Mouse (Mus musculus) ES-Bruce4 (cell line): Measurements from ENCODE around the gene Cnot3. TPM values are rescaled to one million over a fixed set of nuclear protein-coding genes. Genes with fewer than 3 reads are reported as not detected.

Experiments used
- H3K27ac ChIP-seq: 2 replicates; pipeline ENCODE4 v1.5.1; 2012; ENCODE audit warnings: low read length, inconsistent platforms; ENCODE audit not compliant: insufficient read depth
- H3K27me3 ChIP-seq: 2 replicates; pipeline ENCODE4 v1.6.1; 2012; ENCODE audit warnings: mild to moderate bottlenecking, low read length, inconsistent platforms; ENCODE audit not compliant: control insufficient read depth, poor library complexity, insufficient read depth, severe bottlenecking
- H3K36me3 ChIP-seq: 2 replicates; pipeline ENCODE4 v1.6.1; 2012; ENCODE audit warnings: inconsistent platforms, mild to moderate bottlenecking, low read length, moderate library complexity; ENCODE audit not compliant: control insufficient read depth, poor library complexity, insufficient read depth, severe bottlenecking
- H3K4me1 ChIP-seq: one replicate; pipeline ENCODE4 v1.8.1; 2011; ENCODE audit warnings: low read length; ENCODE audit not compliant: control insufficient read depth, insufficient read depth
- H3K4me3 ChIP-seq: 2 replicates; pipeline ENCODE4 v1.5.1; 2011; ENCODE audit warnings: low read depth, mild to moderate bottlenecking, low read length
- H3K9ac ChIP-seq: 2 replicates; pipeline ENCODE4 v1.6.1; 2012; ENCODE audit warnings: low read depth, mild to moderate bottlenecking, inconsistent platforms; ENCODE audit not compliant: poor library complexity, severe bottlenecking
- H3K9me3 ChIP-seq: replicated peaks from 2 replicates; pipeline ENCODE4 v1.6.1; 2012; ENCODE audit warnings: mild to moderate bottlenecking, low read length, inconsistent platforms; ENCODE audit not compliant: control insufficient read depth, poor library complexity, insufficient read depth, severe bottlenecking
- CTCF ChIP-seq: IDR thresholded peaks from one replicate; pipeline ENCODE4 v1.8.1; 2011; ENCODE audit warnings: low read depth, low read length
- EP300 ChIP-seq: IDR thresholded peaks from 2 replicates; pipeline ENCODE4 v1.6.1; 2011; ENCODE audit warnings: low read depth, low read length; ENCODE audit not compliant: insufficient read depth
- POLR2A ChIP-seq: IDR thresholded peaks from one replicate; pipeline ENCODE4 v1.8.1; 2011; ENCODE audit warnings: low read length; ENCODE audit not compliant: insufficient read depth
- polyA plus RNA-seq: library from polyadenylated mRNA; stranded (reverse); fragments of >200 nt; gene quantifications from 2 replicates; pipeline ENCODE4 v1.2.4, GENCODE M21; 2011; ENCODE audit warnings: low read depth; ENCODE audit not compliant: missing spikeins, insufficient read depth, insufficient read length

Gene Cnot3
- polyA plus RNA-seq, 1 experiment = 141 TPM

DNA sequence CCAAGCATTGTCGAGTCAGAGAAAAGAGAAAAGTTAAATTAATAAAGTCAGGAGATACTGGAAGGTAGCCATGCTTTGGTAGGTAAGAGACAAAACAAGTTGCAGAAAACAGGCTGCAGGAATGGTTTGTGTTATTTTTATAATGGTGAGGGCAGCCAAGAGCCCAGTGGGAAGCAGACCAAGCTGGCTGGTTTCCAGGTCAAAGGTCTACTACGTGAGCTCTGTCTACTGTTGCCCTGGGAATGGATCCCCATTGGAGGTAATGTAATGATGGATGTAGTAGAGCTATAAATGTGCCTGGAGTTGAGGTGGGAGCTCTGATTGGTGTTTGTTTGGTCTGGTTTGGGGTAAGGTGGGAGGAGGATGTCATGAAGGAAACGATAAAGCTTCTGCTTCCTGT lies 36.0 kb upstream of the Cnot3 start:
- no peak for TF ChIP-seq CTCF
- no peak for TF ChIP-seq EP300
- no peak for TF ChIP-seq POLR2A
- Histone ChIP-seq H3K9me3 (no peaks in the 10 kb centered on the region), H3K4me1 (no peaks in the 10 kb centered on the region), H3K36me3 (no peaks in the 10 kb centered on the region), H3K4me3 (no peak overlapping the region), H3K27me3 (no peaks in the 10 kb centered on the region), H3K9ac (no peak overlapping the region), H3K27ac (no peak overlapping the region)

GRCm38 (mm10) chr7:3610437-3610836 lies 34.6 kb upstream of the Cnot3 start:
- Histone ChIP-seq H3K27me3 (no peaks in the 10 kb centered on the region), H3K9me3 (no peaks in the 10 kb centered on the region), H3K4me1 (no peaks in the 10 kb centered on the region), H3K4me3 (no peak overlapping the region), H3K27ac (no peak overlapping the region), H3K36me3 (no peaks in the 10 kb centered on the region), H3K9ac (no peak overlapping the region)
- TF ChIP-seq EP300 = no peak
- no peak for TF ChIP-seq CTCF
- TF ChIP-seq POLR2A = no peak

DNA sequence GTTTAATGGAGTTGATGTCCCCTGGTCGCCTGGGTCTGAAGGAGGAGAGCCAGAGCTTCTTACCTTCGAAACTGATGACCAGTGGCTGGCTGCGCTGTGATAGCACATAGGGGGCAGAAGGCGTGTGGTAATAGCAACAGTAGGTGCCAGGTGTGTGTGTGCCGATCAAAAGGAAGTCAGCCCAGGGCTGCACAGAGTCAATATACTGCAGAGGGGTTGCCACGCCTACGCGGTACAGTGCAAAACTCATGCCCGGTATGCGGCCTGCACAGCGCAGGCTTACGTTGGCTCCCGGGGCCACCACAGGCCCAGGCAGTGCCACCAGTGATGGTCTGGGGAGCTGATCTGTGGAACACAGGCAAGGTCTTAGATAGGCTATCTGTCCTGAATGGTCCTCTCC lies 34.1 kb upstream of the Cnot3 start:
- H3K27me3 ChIP-seq = no peaks in the 10 kb centered on the region
- H3K9ac ChIP-seq = 0 out of 2 replicates have a peak overlapping the region, but pooled peaks have one; percentile 0
- TF ChIP-seq CTCF = no peak
- no peak for TF ChIP-seq POLR2A
- no peak for TF ChIP-seq EP300
- H3K4me3 ChIP-seq = peak overlapping the region; percentile 37
- H3K36me3 ChIP-seq = no peaks in the 10 kb centered on the region
- no peaks in the 10 kb centered on the region for H3K4me1 ChIP-seq
- H3K27ac ChIP-seq = no peak overlapping the region
- H3K9me3 ChIP-seq = no peaks in the 10 kb centered on the region

- H3K27ac ChIP-seq = no peak overlapping the region
- H3K36me3 ChIP-seq = no peaks in the 10 kb centered on the region
- no peak overlapping the region for H3K4me3 ChIP-seq
- H3K4me1 ChIP-seq = no peaks in the 10 kb centered on the region
- H3K9ac ChIP-seq = no peak overlapping the region
- no peaks in the 10 kb centered on the region for H3K27me3 ChIP-seq
- no peak for TF ChIP-seq POLR2A
- TF ChIP-seq EP300 = no peak
- TF ChIP-seq CTCF = no peak
- H3K9me3 ChIP-seq = no peaks in the 10 kb centered on the region
Measured at GRCm38 (mm10) chr7:3614021-3614420, 31.0 kb upstream of the Cnot3 start.

GRCm38 (mm10) chr7:3616057-3616388 lies 29.0 kb upstream of the Cnot3 start, which contains the start of gene Oscar:
Gene Oscar (minus strand): TSS chr7:3616157.
- Histone ChIP-seq H3K27me3 (no peaks in the 10 kb centered on the region), H3K9me3 (no peaks in the 10 kb centered on the region), H3K4me3 (peak within 1 kb of the TSS; percentile 25; the same call in 1 of the 2 replicates), H3K27ac (no peak within 1 kb of the TSS), H3K9ac (0 out of 2 replicates have a peak within 1 kb of the TSS, but pooled peaks have one; percentile 84), H3K36me3 (peaks cover 13% of the 10 kb centered on the region; the same call in 1 of the 2 replicates), H3K4me1 (no peaks in the 10 kb centered on the region)
- TF ChIP-seq POLR2A = no peak
- no peak for TF ChIP-seq CTCF
- no peak for TF ChIP-seq EP300

GRCm38 (mm10) chr7:3616389-3617241 lies 28.5 kb upstream of the Cnot3 start:
- Histone ChIP-seq H3K9me3 (no peaks in the 10 kb centered on the region), H3K4me3 (peak overlapping the region; percentile 25; the same call in 1 of the 2 replicates), H3K27ac (no peak overlapping the region), H3K4me1 (no peaks in the 10 kb centered on the region), H3K27me3 (no peaks in the 10 kb centered on the region), H3K36me3 (peaks cover 13% of the 10 kb centered on the region; the same call in 1 of the 2 replicates), H3K9ac (0 out of 2 replicates have a peak overlapping the region, but pooled peaks have one; percentile 84)
- no peak for TF ChIP-seq POLR2A
- TF ChIP-seq EP300 = no peak
- TF ChIP-seq CTCF = peak; percentile 4
